Mouse (Mus musculus) limb, embryonic 13.5 days (tissue): Measurements from ENCODE around the gene Tagln. TPM values are rescaled to one million over a fixed set of nuclear protein-coding genes. Genes with fewer than 3 reads are reported as not detected.

Source experiments
- microRNA-seq: library from miRNA; unstranded; fragments of <30 nt; microRNA quantifications from one replicate; pipeline ENCODE4, GENCODE M21; 2016
- polyA plus RNA-seq: library from polyadenylated mRNA; unstranded; fragments of >200 nt; fragmentation: Nextera tagmentation; extraction: Ambion mirVana; gene quantifications from 2 replicates; pipeline ENCODE4 v1.2.1, GENCODE M21; 2015

Tagln gene
- polyA plus RNA-seq, 1 experiment from 2014 or later = 19.1 TPM

Small RNA genes within 50 kb of the gene (microRNA-seq; reads per million reads assigned to microRNA genes)
- gene Mir7087 = not detected

Other genes starting within 250 kb of the Tagln start
- 31.6 and 37.7 TPM in 2 replicates for gene Cep164, start 107.4 kb downstream of the Tagln start, polyA plus RNA-seq
- 33.9 and 36.0 TPM in 2 replicates for gene Bace1, start 97.5 kb downstream of the Tagln start, polyA plus RNA-seq
- 21.8 and 23.5 TPM in 2 replicates for gene Pcsk7, start 29.6 kb downstream of the Tagln start, polyA plus RNA-seq
- 66.7 and 70.6 TPM in 2 replicates for gene Rnf214, start 29.1 kb downstream of the Tagln start, polyA plus RNA-seq
- gene Sidt2, start 19.2 kb upstream of the Tagln start, polyA plus RNA-seq = 40.0 and 40.2 TPM in 2 replicates
- 201 and 218 TPM in 2 replicates for gene Pafah1b2, start 76.6 kb upstream of the Tagln start, polyA plus RNA-seq
- gene Sik3, start 76.8 kb upstream of the Tagln start, polyA plus RNA-seq = 8.2 and 9.4 TPM in 2 replicates